In the genomic region with DNA sequence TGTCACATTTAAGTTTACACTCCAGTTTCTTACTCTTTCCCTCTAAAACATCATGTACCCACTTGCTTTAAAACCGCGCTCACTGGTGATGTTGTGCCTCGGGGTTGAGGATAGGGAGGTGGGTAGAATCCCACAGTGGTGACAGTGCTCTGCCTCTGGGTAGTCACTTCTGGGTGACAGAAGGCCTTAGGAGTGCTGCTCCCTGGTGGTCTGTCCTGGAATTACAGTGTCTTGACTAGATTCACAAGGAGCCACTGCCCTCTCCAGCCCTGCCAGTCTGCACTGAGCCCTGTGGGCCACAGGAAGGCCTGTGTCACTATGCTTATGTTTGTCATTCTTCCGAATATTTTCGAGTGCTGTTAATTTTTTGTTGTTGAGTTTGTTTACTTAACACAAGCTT, we compare ENCODE assay signal across 8 mouse cellular contexts.
DNase-seq lines count a peak whose midpoint lies in the region; ATAC-seq and TF ChIP-seq lines count a peak whose summit lies in the region.

No protein-coding gene starts in this region.

- DNase-seq in CD8-positive naive resting alpha-beta T cell, adult 2 months (ENCODE audit: low read depth in 2 of 2, low spot score in 2 of 2) = peak; percentile 70 to 74
- peak; percentile 83 for DNase-seq in brain, embryonic 14.5 days (ENCODE audit: low read depth)
- DNase-seq in kidney, postnatal 0 days (ENCODE audit: low spot score) = peak; percentile 77
- peak; percentile 79 for DNase-seq in neural tube, embryonic 10.5 days (ENCODE audit: extremely low spot score, low spot score)

- peaks cover 60% of the 10 kb centered on the region for H3K36me3 ChIP-seq in heart, embryonic 13.5 days
- peaks cover 27% of the 10 kb centered on the region for H3K36me3 ChIP-seq in kidney, postnatal 0 days (ENCODE audit: insufficient read depth, low read length)
- peaks cover 56% of the 10 kb centered on the region for H3K36me3 ChIP-seq in liver, embryonic 12.5 days
- H3K36me3 ChIP-seq in stomach, embryonic 16.5 days (ENCODE audit: control insufficient read depth, insufficient read depth, low read length) = 0 out of 2 replicates have a peak, but pooled peaks cover 13% of the 10 kb centered on the region

- TF ChIP-seq POLR2A in brain, embryonic 14.5 days (IDR thresholded peaks at IDR 0.05; ENCODE audit: borderline replicate concordance, extremely low read depth, insufficient read depth, insufficient read length, poor library complexity, severe bottlenecking) = no peak

- no peak overlapping the region for H3K4me2 ChIP-seq in heart, embryonic 13.5 days
- H3K4me2 ChIP-seq in kidney, postnatal 0 days (ENCODE audit: low read length) = no peak overlapping the region
- H3K4me2 ChIP-seq in liver, embryonic 12.5 days = no peak overlapping the region
- no peak overlapping the region for H3K4me2 ChIP-seq in stomach, embryonic 16.5 days (ENCODE audit: low read depth, low read length)

- ATAC-seq in erythroid progenitor cell, adult 5-6 weeks (replicated peaks; ENCODE audit: low FRiP score, poor library complexity, severe bottlenecking) = peak; percentile 95
- ATAC-seq in heart, embryonic 13.5 days (ENCODE audit: extremely low read depth, insufficient number of reproducible peaks, low FRiP score, low TSS enrichment) = peak; percentile 42
- peak; percentile 80; the same call in 1 of the 2 replicates for ATAC-seq in kidney, postnatal 0 days (replicated peaks; ENCODE audit: low FRiP score, low read depth)
- peak; percentile 69; the same call in 1 of the 2 replicates for ATAC-seq in liver, embryonic 12.5 days
- peak; percentile 74; the same call in 1 of the 2 replicates for ATAC-seq in stomach, embryonic 16.5 days (ENCODE audit: insufficient read depth, low FRiP score)

- no peaks in the 10 kb centered on the region for H3K9me3 ChIP-seq in heart, embryonic 13.5 days
- no peaks in the 10 kb centered on the region for H3K9me3 ChIP-seq in kidney, postnatal 0 days (replicated peaks; ENCODE audit: low read length)
- H3K9me3 ChIP-seq in liver, embryonic 12.5 days (replicated peaks) = no peaks in the 10 kb centered on the region
- H3K9me3 ChIP-seq in stomach, embryonic 16.5 days (replicated peaks; ENCODE audit: control insufficient read depth, low read length) = no peaks in the 10 kb centered on the region

- H3K9ac ChIP-seq in heart, embryonic 13.5 days = no peak overlapping the region
- H3K9ac ChIP-seq in kidney, postnatal 0 days (ENCODE audit: low read depth, low read length) = no peak overlapping the region
- no peak overlapping the region for H3K9ac ChIP-seq in liver, embryonic 12.5 days
- H3K9ac ChIP-seq in stomach, embryonic 16.5 days (ENCODE audit: low read length) = no peak overlapping the region

- H3K27ac ChIP-seq in heart, embryonic 13.5 days (replicated peaks) = no peak overlapping the region
- no peak overlapping the region for H3K27ac ChIP-seq in kidney, postnatal 0 days
- no peak overlapping the region for H3K27ac ChIP-seq in liver, embryonic 12.5 days
- H3K27ac ChIP-seq in stomach, embryonic 16.5 days (ENCODE audit: low read length) = no peak overlapping the region

- no peak overlapping the region for H3K4me3 ChIP-seq in heart, embryonic 13.5 days
- H3K4me3 ChIP-seq in kidney, postnatal 0 days (replicated peaks; ENCODE audit: low read depth, low read length) = no peak overlapping the region
- H3K4me3 ChIP-seq in liver, embryonic 12.5 days = no peak overlapping the region
- no peak overlapping the region for H3K4me3 ChIP-seq in stomach, embryonic 16.5 days (replicated peaks; ENCODE audit: low read length)

- H3K4me1 ChIP-seq in heart, embryonic 13.5 days = peaks cover 17% of the 10 kb centered on the region
- no peaks in the 10 kb centered on the region for H3K4me1 ChIP-seq in kidney, postnatal 0 days (replicated peaks; ENCODE audit: insufficient read depth, low read length)
- no peaks in the 10 kb centered on the region for H3K4me1 ChIP-seq in liver, embryonic 12.5 days
- H3K4me1 ChIP-seq in stomach, embryonic 16.5 days (ENCODE audit: control insufficient read depth, insufficient read depth, low read length) = no peaks in the 10 kb centered on the region

- peak; percentile 84 for TF ChIP-seq CTCF in brain, embryonic 14.5 days (IDR thresholded peaks at IDR 0.05; ENCODE audit: borderline replicate concordance, extremely low read depth, insufficient read depth, insufficient read length)
- peak; percentile 84 for TF ChIP-seq CTCF in kidney, postnatal 0 days (IDR thresholded peaks at IDR 0.05; ENCODE audit: low read depth)

- WGBS in heart, embryonic 13.5 days = 54% methylated on average over 5 of the region's 5 CpGs
- 76% methylated on average over 5 of the region's 5 CpGs for WGBS in kidney, postnatal 0 days
- WGBS in liver, embryonic 12.5 days (ENCODE audit: insufficient replicate concordance) = 60% methylated on average over 5 of the region's 5 CpGs
- WGBS in stomach, embryonic 16.5 days = 72% methylated on average over 5 of the region's 5 CpGs

- H3K27me3 ChIP-seq in heart, embryonic 13.5 days (replicated peaks) = no peaks in the 10 kb centered on the region
- no peaks in the 10 kb centered on the region for H3K27me3 ChIP-seq in kidney, postnatal 0 days (ENCODE audit: insufficient read depth, low read length)
- no peaks in the 10 kb centered on the region for H3K27me3 ChIP-seq in liver, embryonic 12.5 days (replicated peaks)
- H3K27me3 ChIP-seq in stomach, embryonic 16.5 days (ENCODE audit: control insufficient read depth, insufficient read depth, low read length) = no peaks in the 10 kb centered on the region

Comparison
In these comparisons a context has a peak if more than half of its experiments do, and no peak if none do; other contexts are left out.
1. ATAC-seq: peak in every context shown above with its lines; median percentile 95 in erythroid progenitor cell, adult 5-6 weeks; 80 in kidney, postnatal 0 days; 74 in stomach, embryonic 16.5 days; 69 in liver, embryonic 12.5 days; 42 in heart, embryonic 13.5 days.